Mouse (Mus musculus): ENCODE measurements around the gene Tekt3. TPM values are rescaled to one million over a fixed set of nuclear protein-coding genes. Genes with fewer than 3 reads are reported as not detected.

Gene Tekt3
- polyA plus RNA-seq, 1 experiment from 2014 or later: not detected

DNA sequence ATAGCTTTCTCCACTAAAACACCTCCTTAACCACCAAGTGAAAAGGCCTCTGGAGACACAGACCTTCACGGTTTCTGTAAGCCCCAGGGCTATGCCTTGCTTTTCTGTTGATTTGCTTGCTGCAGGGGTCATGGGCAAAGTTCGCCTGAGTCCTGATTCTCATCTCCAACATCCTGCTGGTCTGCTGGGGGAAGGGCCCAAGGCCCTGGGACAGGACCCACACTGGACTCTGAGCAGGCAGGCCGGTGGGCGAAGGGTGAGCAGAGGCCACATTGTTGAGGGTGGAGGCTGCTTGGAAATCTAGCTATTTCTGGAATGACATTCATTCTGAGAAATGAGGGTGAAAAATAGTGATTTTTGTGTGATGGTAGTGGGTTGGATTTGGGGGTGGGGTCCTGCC lies 81.4 kb downstream of the Tekt3 start:
- WGBS: 87% methylated on average over 4 of the region's 4 CpGs
- no peaks in the 10 kb centered on the region for H3K27me3 ChIP-seq (ENCODE audit: control insufficient read depth, insufficient read depth, low read length)
- no peak overlapping the region for H3K4me3 ChIP-seq (ENCODE audit: low read depth, low read length)
- no peak overlapping the region for H3K4me2 ChIP-seq (ENCODE audit: low read depth, low read length)
- H3K9me3 ChIP-seq (ENCODE audit: control insufficient read depth, low read length): no peaks in the 10 kb centered on the region
- no peak overlapping the region for H3K9ac ChIP-seq (replicated peaks; ENCODE audit: low read depth, low read length)
- no peaks in the 10 kb centered on the region for H3K4me1 ChIP-seq (ENCODE audit: control insufficient read depth, insufficient read depth, low read length)
- no peak for ATAC-seq (ENCODE audit: low read depth)
- H3K27ac ChIP-seq (ENCODE audit: low read depth, low read length): no peak overlapping the region
- H3K36me3 ChIP-seq (ENCODE audit: control insufficient read depth, insufficient read depth, low read length): no peaks in the 10 kb centered on the region

GRCm38 (mm10) chr11:63143486-63143885 lies 82.0 kb downstream of the Tekt3 start:
- H3K36me3 ChIP-seq (ENCODE audit: control insufficient read depth, insufficient read depth, low read length): no peaks in the 10 kb centered on the region
- H3K4me2 ChIP-seq (ENCODE audit: low read depth, low read length): no peak overlapping the region
- H3K27me3 ChIP-seq (ENCODE audit: control insufficient read depth, insufficient read depth, low read length): no peaks in the 10 kb centered on the region
- 84% methylated on average over 8 of the region's 8 CpGs for WGBS
- H3K4me1 ChIP-seq (ENCODE audit: control insufficient read depth, insufficient read depth, low read length): no peaks in the 10 kb centered on the region
- H3K27ac ChIP-seq (ENCODE audit: low read depth, low read length): no peak overlapping the region
- no peak for ATAC-seq (ENCODE audit: low read depth)
- no peaks in the 10 kb centered on the region for H3K9me3 ChIP-seq (ENCODE audit: control insufficient read depth, low read length)
- no peak overlapping the region for H3K9ac ChIP-seq (replicated peaks; ENCODE audit: low read depth, low read length)
- H3K4me3 ChIP-seq (ENCODE audit: low read depth, low read length): no peak overlapping the region

Other genes starting within 250 kb of the Tekt3 start
- 9.5 and 10.1 TPM in 2 replicates for gene Trim16, start 241.4 kb upstream of the Tekt3 start, polyA plus RNA-seq (2014; fragmentation: Nextera tagmentation; extraction: Ambion mirVana)
- 0.16 and 0.19 TPM in 2 replicates for gene Fbxw10, start 214.6 kb upstream of the Tekt3 start, polyA plus RNA-seq (2014; fragmentation: Nextera tagmentation; extraction: Ambion mirVana)
- 45.3 and 45.6 TPM in 2 replicates for gene Tvp23b, start 182.2 kb upstream of the Tekt3 start, polyA plus RNA-seq (2014; fragmentation: Nextera tagmentation; extraction: Ambion mirVana)
- gene Cdrt4, start 110.5 kb upstream of the Tekt3 start, polyA plus RNA-seq (2014; fragmentation: Nextera tagmentation; extraction: Ambion mirVana): not detected in 2 replicates
- gene Pmp22, start 67.3 kb downstream of the Tekt3 start, polyA plus RNA-seq (2014; fragmentation: Nextera tagmentation; extraction: Ambion mirVana): 12.5 and 44.6 TPM in 2 replicates